In genomic region chr19:56708794-56709193, GRCm38 (mm10) we compare ENCODE assay signal across 28 mouse cellular contexts. TPM values are rescaled to one million over a fixed set of nuclear protein-coding genes. Genes with fewer than 3 reads are reported as not detected.
A peak's percentile ranks its signal among the peaks of the same experiment; 100 is the strongest.
DNase-seq lines count a peak whose midpoint lies in the region; ATAC-seq lines count a peak whose summit lies in the region.
"Had no signal": no experiment of that assay in that cellular context is flagged by ENCODE, and none has a peak within 500 bp of the region (broad histone marks: within the 10 kb centered on the region; RNA-seq: fewer than 3 reads in every experiment).

No protein-coding gene starts in this region.

- peak; percentile 57 for DNase-seq in intestine, embryonic 14.5 days (ENCODE audit: low spot score)
- DNase-seq in 3134 (ENCODE audit: extremely low read depth, insufficient read length, low spot score) (peak; percentile 51), 3T3-L1 (ENCODE audit: low read depth, low spot score) (peak; percentile 90)
- peak; percentile 22 for DNase-seq in Muller cell, postnatal 12 days (ENCODE audit: inconsistent ontology term)
- no peak for DNase-seq in right cerebral cortex, postnatal 10 days (ENCODE audit: low spot score in 2 of 2)
- DNase-seq in adrenal gland, postnatal 25 days = no peak
- DNase-seq in cerebellum, adult 9-11 months = no peak
- DNase-seq: adrenal gland, adult 2 months; adrenal gland, postnatal 36 days; B cell, adult 2 months; cerebellum, adult 18-20 months; cerebellum, adult 9-10 months; cerebellum, postnatal 25 days; gastrocnemius, postnatal 25 days; heart, adult 18-20 months; heart, postnatal 10 days; heart, postnatal 4 days; kidney, adult 18-20 months had no signal

- H3K27me3 ChIP-seq in intestine, embryonic 14.5 days (replicated peaks; ENCODE audit: control insufficient read depth, insufficient read depth, low read length) = no peaks in the 10 kb centered on the region
- H3K27me3 ChIP-seq in intestine, embryonic 15.5 days (replicated peaks) = no peaks in the 10 kb centered on the region
- H3K27me3 ChIP-seq: embryonic facial prominence, embryonic 12.5 days; embryonic facial prominence, embryonic 15.5 days; heart, embryonic 15.5 days; hindbrain, embryonic 15.5 days had no signal

- no peak overlapping the region for H3K4me3 ChIP-seq in intestine, embryonic 14.5 days (ENCODE audit: low read depth, low read length)
- no peak overlapping the region for H3K4me3 ChIP-seq in intestine, embryonic 15.5 days (replicated peaks)
- H3K4me3 ChIP-seq: embryonic facial prominence, embryonic 12.5 days; embryonic facial prominence, embryonic 15.5 days; heart, embryonic 15.5 days; hindbrain, embryonic 15.5 days had no signal

- 31% methylated on average over 2 of the region's 2 CpGs for WGBS in intestine, embryonic 14.5 days
- 36% methylated on average over 2 of the region's 2 CpGs for WGBS in intestine, embryonic 15.5 days

- H3K9ac ChIP-seq in intestine, embryonic 14.5 days (ENCODE audit: low read length) = no peak overlapping the region
- no peak overlapping the region for H3K9ac ChIP-seq in intestine, embryonic 15.5 days
- H3K9ac ChIP-seq: embryonic facial prominence, embryonic 12.5 days; embryonic facial prominence, embryonic 15.5 days; heart, embryonic 15.5 days; hindbrain, embryonic 15.5 days had no signal

- H3K4me1 ChIP-seq in intestine, embryonic 14.5 days (replicated peaks; ENCODE audit: control insufficient read depth, insufficient read depth, low read length) = peaks cover 22% of the 10 kb centered on the region
- H3K4me1 ChIP-seq in intestine, embryonic 15.5 days (replicated peaks) = peaks cover 8% of the 10 kb centered on the region; the same call in 1 of the 2 replicates
- H3K4me1 ChIP-seq: hindbrain, embryonic 15.5 days had no signal

- H3K4me2 ChIP-seq in intestine, embryonic 14.5 days (ENCODE audit: low read length) = no peak overlapping the region
- no peak overlapping the region for H3K4me2 ChIP-seq in intestine, embryonic 15.5 days (replicated peaks)
- H3K4me2 ChIP-seq: embryonic facial prominence, embryonic 12.5 days; embryonic facial prominence, embryonic 15.5 days; heart, embryonic 15.5 days; hindbrain, embryonic 15.5 days had no signal

- H3K27ac ChIP-seq in intestine, embryonic 14.5 days (ENCODE audit: low read depth) = no peak overlapping the region
- no peak overlapping the region for H3K27ac ChIP-seq in intestine, embryonic 15.5 days
- H3K27ac ChIP-seq: embryonic facial prominence, embryonic 12.5 days; embryonic facial prominence, embryonic 15.5 days; heart, embryonic 15.5 days; hindbrain, embryonic 15.5 days had no signal

- no peak for ATAC-seq in intestine, embryonic 14.5 days (replicated peaks; ENCODE audit: low FRiP score, low TSS enrichment, low read depth)
- ATAC-seq in intestine, embryonic 15.5 days = no peak
- ATAC-seq: CD4-positive, CD25-positive, alpha-beta regulatory T cell, adult 4 months; forebrain, embryonic 14.5 days; intestine, embryonic 16.5 days had no signal

- H3K9me3 ChIP-seq in intestine, embryonic 14.5 days (ENCODE audit: control insufficient read depth, low read length) = no peaks in the 10 kb centered on the region
- H3K9me3 ChIP-seq in intestine, embryonic 15.5 days = no peaks in the 10 kb centered on the region
- H3K9me3 ChIP-seq: embryonic facial prominence, embryonic 12.5 days; embryonic facial prominence, embryonic 15.5 days; heart, embryonic 15.5 days; hindbrain, embryonic 15.5 days had no signal

- no peaks in the 10 kb centered on the region for H3K36me3 ChIP-seq in intestine, embryonic 14.5 days (ENCODE audit: control insufficient read depth, insufficient read depth, low read length)
- no peaks in the 10 kb centered on the region for H3K36me3 ChIP-seq in intestine, embryonic 15.5 days
- H3K36me3 ChIP-seq: embryonic facial prominence, embryonic 12.5 days; embryonic facial prominence, embryonic 15.5 days; heart, embryonic 15.5 days; hindbrain, embryonic 15.5 days had no signal

RNA-seq across cellular contexts. Expression of gene Adrb1, which starts 13.2 kb away (rescaled TPM):
- polyA plus RNA-seq in intestine, embryonic 14.5 days (2014; fragmentation: Nextera tagmentation; extraction: Ambion mirVana) = 0.67 and 0.76 TPM in 2 replicates
- polyA plus RNA-seq in intestine, embryonic 15.5 days (2015; fragmentation: Nextera tagmentation; extraction: Ambion mirVana) = 0.75 and 1.1 TPM in 2 replicates
- total RNA-seq in adrenal gland, postnatal 25 days (2021) = 2.6 and 4.2 TPM in 2 replicates
- total RNA-seq: common myeloid progenitor, adult 5-6 weeks; MEL had no signal
- polyA plus RNA-seq: CD4-positive, CD25-positive, alpha-beta regulatory T cell, adult 4 months had no signal

Comparison
In these comparisons a context has a peak if more than half of its experiments do, and no peak if none do; other contexts are left out.
1. DNase-seq: peak in intestine, embryonic 14.5 days (single experiment), 3134 (single experiment), 3T3-L1 (single experiment) and Muller cell, postnatal 12 days (single experiment); none in right cerebral cortex, postnatal 10 days (0 of 2), adrenal gland, postnatal 25 days (single experiment) and cerebellum, adult 9-11 months (single experiment).